Mouse (Mus musculus) layer of hippocampus, adult 9-10 months (tissue): Measurements from ENCODE around the gene Mcm10.

Source experiments
- DNase-seq: peaks from one replicate; pipeline ENCODE4 v3.0.0; 2022; ENCODE audit warnings: low spot score

Mcm10 gene

GRCm38 (mm10) chr2:5032665-5033064, 20.1 kb upstream of the Mcm10 start:
- DNase-seq = no peak

- DNase-seq = no peak
These were observed 18.6 kb upstream of the Mcm10 start for GRCm38 (mm10) chr2:5031215-5031614.

GRCm38 (mm10) chr2:5029808-5030207, 17.2 kb upstream of the Mcm10 start:
- DNase-seq = no peak

GRCm38 (mm10) chr2:5028047-5028446, 15.5 kb upstream of the Mcm10 start:
- DNase-seq = no peak

GRCm38 (mm10) chr2:5027057-5027456, 14.5 kb upstream of the Mcm10 start:
- DNase-seq = no peak

- DNase-seq = no peak
These were observed 12.7 kb upstream of the Mcm10 start for GRCm38 (mm10) chr2:5025162-5025733.

- DNase-seq = no peak
These were observed 11.3 kb upstream of the Mcm10 start for GRCm38 (mm10) chr2:5023699-5024399.

- no peak for DNase-seq
These were observed 10.7 kb upstream of the Mcm10 start for GRCm38 (mm10) chr2:5023275-5023674.

GRCm38 (mm10) chr2:5019708-5020107, 7.1 kb upstream of the Mcm10 start:
- no peak for DNase-seq

- no peak for DNase-seq
These were observed 4.3 kb upstream of the Mcm10 start for GRCm38 (mm10) chr2:5016922-5017321.

- DNase-seq = no peak
These were observed 2.9 kb upstream of the Mcm10 start for GRCm38 (mm10) chr2:5015527-5015926.

- no peak for DNase-seq
These were observed 2.0 kb upstream of the Mcm10 start for GRCm38 (mm10) chr2:5014616-5015015.

GRCm38 (mm10) chr2:5011898-5012490, 597 bp downstream of the Mcm10 start:
- DNase-seq = no peak

- DNase-seq = no peak
These were observed 5.5 kb downstream of the Mcm10 start for GRCm38 (mm10) chr2:5007107-5007506.

- DNase-seq = no peak
These were observed 11.3 kb downstream of the Mcm10 start for GRCm38 (mm10) chr2:5001266-5001665.

- DNase-seq = no peak
These were observed 13.7 kb downstream of the Mcm10 start for GRCm38 (mm10) chr2:4998905-4999304.

- DNase-seq = no peak
These were observed 16.2 kb downstream of the Mcm10 start for GRCm38 (mm10) chr2:4996421-4996824.

GRCm38 (mm10) chr2:4995646-4996045, 16.9 kb downstream of the Mcm10 start:
- DNase-seq = no peak

- no peak for DNase-seq
These were observed 18.2 kb downstream of the Mcm10 start for GRCm38 (mm10) chr2:4994436-4994835.

GRCm38 (mm10) chr2:4993584-4993983, 19.0 kb downstream of the Mcm10 start:
- DNase-seq = no peak

GRCm38 (mm10) chr2:4988826-4989424, 23.7 kb downstream of the Mcm10 start:
- DNase-seq = no peak

GRCm38 (mm10) chr2:4987388-4988180, 25.0 kb downstream of the Mcm10 start:
- DNase-seq = no peak
